Mouse (Mus musculus) forebrain, embryonic 10.5 days (tissue): ENCODE data around the gene Tenm4. TPM values are rescaled to one million over a fixed set of nuclear protein-coding genes. Genes with fewer than 3 reads are reported as not detected.

Experiments used
- DNase-seq: peaks from one replicate; pipeline ENCODE4 v3.0.0-alpha.2; 2017; ENCODE audit warnings: low spot score; ENCODE audit errors: extremely low spot score
- H3K27ac ChIP-seq: fragments of 300-500 bp; sonication (generic); 2 replicates; pipeline ENCODE4 v1.5.1; 2016; ENCODE audit warnings: mild to moderate bottlenecking
- H3K27me3 ChIP-seq: fragments of 300-500 bp; sonication (generic); 2 replicates; pipeline ENCODE4 v1.6.1; 2016; ENCODE audit warnings: mild to moderate bottlenecking; ENCODE audit not compliant: poor library complexity, severe bottlenecking
- H3K36me3 ChIP-seq: fragments of 300-500 bp; sonication (generic); replicated peaks from 2 replicates; pipeline ENCODE4 v1.6.1; 2016; ENCODE audit warnings: mild to moderate bottlenecking, moderate library complexity
- H3K4me1 ChIP-seq: fragments of 300-500 bp; sonication (generic); 2 replicates; pipeline ENCODE4 v1.6.1; 2016
- H3K4me3 ChIP-seq: fragments of 300-500 bp; sonication (generic); 2 replicates; pipeline ENCODE4 v1.5.1; 2016; ENCODE audit warnings: mild to moderate bottlenecking, moderate library complexity
- H3K9me3 ChIP-seq: fragments of 300-500 bp; sonication (generic); 2 replicates; pipeline ENCODE4 v1.6.1; 2016; ENCODE audit warnings: mild to moderate bottlenecking, moderate library complexity
- WGBS: fragments of 180-500 bp; shearing (Covaris S2); methylation state at CpG from one replicate; pipeline ENCODE4 v1.1.7; 2016; 5-methylcytosine and 5-hydroxymethylcytosine counted together
- polyA plus RNA-seq: library from polyadenylated mRNA; unstranded; fragments of >200 nt; fragmentation: Nextera tagmentation; extraction: Ambion mirVana; gene quantifications from 2 replicates; pipeline ENCODE4 v1.2.1, GENCODE M21; 2016

Gene Tenm4
- polyA plus RNA-seq, 1 experiment from 2014 or later = 27.9 TPM

GRCm38 (mm10) chr7:96408161-96408889 is 237.3 kb downstream of the Tenm4 start:
- Histone ChIP-seq H3K4me3 (no peak overlapping the region), H3K27me3 (no peaks in the 10 kb centered on the region), H3K4me1 (peaks cover 47% of the 10 kb centered on the region), H3K36me3 (no peaks in the 10 kb centered on the region), H3K9me3 (no peaks in the 10 kb centered on the region), H3K27ac (no peak overlapping the region)
- WGBS = 53% methylated on average over 6 of the region's 6 CpGs
- no peak for DNase-seq

- Histone ChIP-seq H3K36me3 (no peaks in the 10 kb centered on the region), H3K9me3 (no peaks in the 10 kb centered on the region), H3K4me1 (peaks cover 55% of the 10 kb centered on the region), H3K27ac (no peak overlapping the region), H3K27me3 (no peaks in the 10 kb centered on the region), H3K4me3 (no peak overlapping the region)
- WGBS = 80% methylated on average over 11 of the region's 11 CpGs
- DNase-seq = no peak
Measured at GRCm38 (mm10) chr7:96409323-96409880, 238.4 kb downstream of the Tenm4 start.

GRCm38 (mm10) chr7:96413822-96414221 is 242.8 kb downstream of the Tenm4 start:
- no peak overlapping the region for H3K4me3 ChIP-seq
- no peak overlapping the region for H3K27ac ChIP-seq
- H3K9me3 ChIP-seq = no peaks in the 10 kb centered on the region
- H3K27me3 ChIP-seq = no peaks in the 10 kb centered on the region
- DNase-seq = no peak
- peaks cover 31% of the 10 kb centered on the region for H3K4me1 ChIP-seq
- WGBS = 58% methylated on average over 1 of the region's 1 CpGs
- no peaks in the 10 kb centered on the region for H3K36me3 ChIP-seq

- Histone ChIP-seq H3K36me3 (no peaks in the 10 kb centered on the region), H3K27me3 (no peaks in the 10 kb centered on the region), H3K4me3 (no peak overlapping the region), H3K9me3 (no peaks in the 10 kb centered on the region), H3K4me1 (peaks cover 24% of the 10 kb centered on the region), H3K27ac (no peak overlapping the region)
- DNase-seq = no peak
- WGBS = 81% methylated on average over 9 of the region's 9 CpGs
Measured at GRCm38 (mm10) chr7:96414290-96415055, 243.4 kb downstream of the Tenm4 start.

GRCm38 (mm10) chr7:96417251-96418004 is 246.4 kb downstream of the Tenm4 start:
- H3K27me3 ChIP-seq = no peaks in the 10 kb centered on the region
- H3K36me3 ChIP-seq = no peaks in the 10 kb centered on the region
- H3K27ac ChIP-seq = no peak overlapping the region
- no peak overlapping the region for H3K4me3 ChIP-seq
- DNase-seq = no peak
- peaks cover 36% of the 10 kb centered on the region for H3K4me1 ChIP-seq
- WGBS = 84% methylated on average over 13 of the region's 13 CpGs
- no peaks in the 10 kb centered on the region for H3K9me3 ChIP-seq

- no peak overlapping the region for H3K4me3 ChIP-seq
- 71% methylated on average over 3 of the region's 3 CpGs for WGBS
- peaks cover 39% of the 10 kb centered on the region for H3K4me1 ChIP-seq
Measured at GRCm38 (mm10) chr7:96418146-96418545, 247.1 kb downstream of the Tenm4 start.

GRCm38 (mm10) chr7:96420045-96420444 is 249.0 kb downstream of the Tenm4 start:
- WGBS = 91% methylated on average over 3 of the region's 3 CpGs
- Histone ChIP-seq H3K27me3 (no peaks in the 10 kb centered on the region), H3K36me3 (no peaks in the 10 kb centered on the region), H3K4me1 (peaks cover 38% of the 10 kb centered on the region), H3K9me3 (no peaks in the 10 kb centered on the region), H3K4me3 (no peak overlapping the region), H3K27ac (no peak overlapping the region)
- no peak for DNase-seq

More at GRCm38 (mm10) chr7:96418146-96418545, 247.1 kb downstream of the Tenm4 start:
- no peak overlapping the region for H3K27ac ChIP-seq
- H3K9me3 ChIP-seq = no peaks in the 10 kb centered on the region
- H3K27me3 ChIP-seq = no peaks in the 10 kb centered on the region
- no peak for DNase-seq
- no peaks in the 10 kb centered on the region for H3K36me3 ChIP-seq

- Histone ChIP-seq H3K27ac (no peak overlapping the region), H3K36me3 (no peaks in the 10 kb centered on the region), H3K4me1 (peaks cover 41% of the 10 kb centered on the region), H3K27me3 (no peaks in the 10 kb centered on the region), H3K9me3 (no peaks in the 10 kb centered on the region), H3K4me3 (no peak overlapping the region)
- WGBS = 85% methylated on average over 9 of the region's 9 CpGs
- DNase-seq = no peak
Measured at GRCm38 (mm10) chr7:96420926-96421605, 250.0 kb downstream of the Tenm4 start.

- Histone ChIP-seq H3K27me3 (no peaks in the 10 kb centered on the region), H3K9me3 (no peaks in the 10 kb centered on the region), H3K27ac (0 out of 2 replicates have a peak overlapping the region, but pooled peaks have one; percentile 8), H3K4me3 (no peak overlapping the region), H3K4me1 (peaks cover 36% of the 10 kb centered on the region), H3K36me3 (no peaks in the 10 kb centered on the region)
- no peak for DNase-seq
- WGBS = 79% methylated on average over 8 of the region's 8 CpGs
Measured at GRCm38 (mm10) chr7:96426954-96427353, 255.9 kb downstream of the Tenm4 start.

- H3K9me3 ChIP-seq = no peaks in the 10 kb centered on the region
- H3K27me3 ChIP-seq = no peaks in the 10 kb centered on the region
- 94% methylated on average over 2 of the region's 2 CpGs for WGBS
- no peak overlapping the region for H3K27ac ChIP-seq
- peaks cover 7% of the 10 kb centered on the region for H3K4me1 ChIP-seq
- no peak overlapping the region for H3K4me3 ChIP-seq
- peaks cover 2% of the 10 kb centered on the region; the same call in 1 of the 2 replicates for H3K36me3 ChIP-seq
- no peak for DNase-seq
Measured at GRCm38 (mm10) chr7:96433307-96433706, 262.3 kb downstream of the Tenm4 start.

- no peak for DNase-seq
- Histone ChIP-seq H3K4me3 (no peak overlapping the region), H3K27ac (no peak overlapping the region), H3K27me3 (peaks cover 4% of the 10 kb centered on the region; the same call in 1 of the 2 replicates), H3K36me3 (peaks cover 13% of the 10 kb centered on the region; the same call in 1 of the 2 replicates), H3K4me1 (0 out of 2 replicates have a peak, but pooled peaks cover 4% of the 10 kb centered on the region), H3K9me3 (no peaks in the 10 kb centered on the region)
- WGBS = 90% methylated on average over 6 of the region's 6 CpGs
Measured at GRCm38 (mm10) chr7:96438392-96438791, 267.3 kb downstream of the Tenm4 start.

GRCm38 (mm10) chr7:96440161-96440707 is 269.2 kb downstream of the Tenm4 start:
- Histone ChIP-seq H3K27me3 (peaks cover 4% of the 10 kb centered on the region; the same call in 1 of the 2 replicates), H3K36me3 (peaks cover 13% of the 10 kb centered on the region; the same call in 1 of the 2 replicates), H3K27ac (no peak overlapping the region), H3K4me3 (no peak overlapping the region), H3K9me3 (no peaks in the 10 kb centered on the region), H3K4me1 (0 out of 2 replicates have a peak, but pooled peaks cover 4% of the 10 kb centered on the region)
- DNase-seq = no peak
